Mouse (Mus musculus) heart, adult 10 weeks (tissue): ENCODE results near the gene N4bp1. TPM values are rescaled to one million over a fixed set of nuclear protein-coding genes. Genes with fewer than 3 reads are reported as not detected.

Experiments used
- polyA plus RNA-seq: library from polyadenylated mRNA; stranded (reverse); fragments of 350-450 nt; fragmentation: Illumina TruSeq; extraction: RNeasy Lipid Tissue Mini Kit (QIAGEN cat#74804); gene quantifications from one replicate; pipeline ENCODE4 v1.2.3, GENCODE M21; 2014; ENCODE audit warnings: low read depth, low replicate concordance

The N4bp1 gene
- 15.4 TPM for polyA plus RNA-seq

DNA sequence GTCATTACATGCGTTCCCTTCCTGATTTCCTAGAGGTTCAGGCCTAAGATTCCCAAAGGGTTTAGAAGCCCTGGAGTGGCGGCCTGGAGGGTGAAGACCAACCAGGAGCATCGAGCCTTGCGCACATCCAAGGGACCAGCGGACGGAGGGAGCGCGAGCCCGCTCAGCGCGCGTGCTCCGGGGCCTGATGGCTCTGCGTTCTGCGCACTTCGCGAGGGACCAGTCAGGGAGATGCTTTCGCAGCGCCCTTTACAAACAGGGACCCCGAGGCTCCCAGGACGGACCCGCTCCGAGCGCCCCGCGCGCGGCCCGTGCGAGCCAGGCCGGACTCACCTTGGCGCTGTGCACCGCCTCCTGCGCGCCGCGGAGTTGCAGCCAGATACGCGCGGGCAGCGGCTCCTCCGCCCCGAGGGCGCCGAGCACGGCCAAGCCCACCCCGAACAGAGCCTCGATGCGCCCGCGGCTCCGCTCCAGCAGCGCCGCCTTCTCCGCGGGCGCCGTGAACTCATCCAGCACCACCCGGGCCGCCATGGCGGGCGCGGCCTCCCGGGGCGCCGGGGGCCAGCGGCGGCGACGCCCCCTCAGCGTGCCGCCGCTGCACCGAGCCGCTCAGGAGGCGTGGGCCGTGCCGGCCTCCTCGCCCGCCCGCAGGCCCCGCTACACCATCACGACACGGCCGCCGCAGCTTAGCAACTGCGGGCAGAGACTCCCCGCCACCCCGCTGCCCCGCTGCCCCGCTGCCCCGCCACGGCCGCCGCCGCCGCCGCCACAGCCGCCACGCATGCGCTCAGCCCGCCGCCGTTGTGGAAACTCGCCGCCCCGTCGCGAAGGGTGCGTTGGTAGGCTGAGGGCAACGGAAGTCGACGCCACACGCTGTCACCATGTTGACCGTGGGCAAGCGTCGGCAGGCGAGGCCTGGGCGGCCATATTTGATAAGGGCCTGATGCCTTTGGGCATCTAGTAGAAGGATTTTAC, at the start of gene N4bp1:
Gene N4bp1, minus strand, starts transcription at position 770 of the 975 bp plus-strand sequence.

Other genes starting within 250 kb of the N4bp1 start
- gene Gm10638, start 139.6 kb downstream of the N4bp1 start, polyA plus RNA-seq = 2.0 TPM
- 18.9 TPM for gene Siah1a, start 139.3 kb downstream of the N4bp1 start, polyA plus RNA-seq